Mouse (Mus musculus): ENCODE measurements around the gene Ypel1. TPM values are rescaled to one million over a fixed set of nuclear protein-coding genes. Genes with fewer than 3 reads are reported as not detected.

Gene Ypel1
- total RNA-seq (2021) = 5.2 and 5.3 TPM in 2 replicates
- long read RNA-seq, experiment 1, transcript Ypel1-201 (5 exons, 3,322 nt) = major isoform, 9 of 13 reads
- long read RNA-seq, experiment 1, partial matches to known transcripts = 2 of 13 reads
- long read RNA-seq, experiment 1, other reads (novel, unspliced or antisense) = 2 of 13 reads
- long read RNA-seq, experiment 2, transcript Ypel1-201 (5 exons, 3,322 nt) = major isoform, 6 of 11 reads
- long read RNA-seq, experiment 2, partial matches to known transcripts = 0 of 11 reads
- long read RNA-seq, experiment 2, other reads (novel, unspliced or antisense) = 3 of 11 reads

- peak; percentile 96 for DNase-seq
Measured at GRCm38 (mm10) chr16:17069511-17070443, at the start of gene Ypel1. Gene Ypel1, plus strand, starts transcription at chr16:17069696.

- peak; percentile 38 for DNase-seq
Measured at GRCm38 (mm10) chr16:17024469-17025148, 44.9 kb upstream of the Ypel1 start.

- no peak for DNase-seq
Measured at GRCm38 (mm10) chr16:17029971-17030695, 39.4 kb upstream of the Ypel1 start.

GRCm38 (mm10) chr16:17033754-17034153 is 35.7 kb upstream of the Ypel1 start:
- no peak for DNase-seq

- DNase-seq = no peak
Measured at GRCm38 (mm10) chr16:17040716-17041115, 28.8 kb upstream of the Ypel1 start.

- DNase-seq = no peak
Measured at GRCm38 (mm10) chr16:17041417-17041816, 28.1 kb upstream of the Ypel1 start.

GRCm38 (mm10) chr16:17044320-17044719 is 25.2 kb upstream of the Ypel1 start:
- DNase-seq = peak; percentile 58

GRCm38 (mm10) chr16:17045287-17045686 is 24.2 kb upstream of the Ypel1 start:
- no peak for DNase-seq

GRCm38 (mm10) chr16:17049886-17050285 is 19.6 kb upstream of the Ypel1 start:
- no peak for DNase-seq

GRCm38 (mm10) chr16:17052087-17052486 is 17.4 kb upstream of the Ypel1 start:
- no peak for DNase-seq

- DNase-seq = no peak
Measured at GRCm38 (mm10) chr16:17053903-17054302, 15.6 kb upstream of the Ypel1 start.

- DNase-seq = no peak
Measured at GRCm38 (mm10) chr16:17055584-17055983, 13.9 kb upstream of the Ypel1 start.

- no peak for DNase-seq
Measured at GRCm38 (mm10) chr16:17062338-17062737, 7.2 kb upstream of the Ypel1 start.

GRCm38 (mm10) chr16:17067552-17067951 is 1.9 kb upstream of the Ypel1 start:
- no peak for DNase-seq

- no peak for DNase-seq
Measured at GRCm38 (mm10) chr16:17070716-17071115, 1.2 kb downstream of the Ypel1 start.

GRCm38 (mm10) chr16:17073000-17073399 is 3.5 kb downstream of the Ypel1 start:
- DNase-seq = no peak

GRCm38 (mm10) chr16:17076301-17076700 is 6.8 kb downstream of the Ypel1 start:
- DNase-seq = no peak

- no peak for DNase-seq
Measured at GRCm38 (mm10) chr16:17076869-17077268, 7.4 kb downstream of the Ypel1 start.

GRCm38 (mm10) chr16:17078101-17078500 is 8.6 kb downstream of the Ypel1 start:
- DNase-seq = peak; percentile 28

GRCm38 (mm10) chr16:17082121-17082792 is 12.8 kb downstream of the Ypel1 start:
- DNase-seq = no peak

GRCm38 (mm10) chr16:17085636-17086035 is 16.1 kb downstream of the Ypel1 start:
- peak; percentile 73 for DNase-seq

All from adrenal gland, postnatal 14 days (tissue).